Mouse (Mus musculus): Measurements from ENCODE around the gene Skiv2l. TPM values are rescaled to one million over a fixed set of nuclear protein-coding genes. Genes with fewer than 3 reads are reported as not detected.

Skiv2l gene
- polyA plus RNA-seq (2012), result 62.2 and 65.4 TPM in 2 replicates

- TF ChIP-seq GATA1 (IDR thresholded peaks at IDR 0.05; ENCODE audit: low read length), result no peak
Observed at GRCm38 (mm10) chr17:34849722-34850516, at the start of gene Skiv2l, which contains the start of gene Nelfe. Gene Skiv2l (minus strand): TSS chr17:34850210. Gene Nelfe (plus strand): TSS chr17:34850391.

GRCm38 (mm10) chr17:34899053-34899889 lies 49.3 kb upstream of the Skiv2l start:
- no peak for TF ChIP-seq GATA1 (IDR thresholded peaks at IDR 0.05; ENCODE audit: low read length)

- no peak for TF ChIP-seq GATA1 (IDR thresholded peaks at IDR 0.05; ENCODE audit: low read length)
Observed at GRCm38 (mm10) chr17:34898706-34899052, 48.7 kb upstream of the Skiv2l start.

GRCm38 (mm10) chr17:34898160-34898586 lies 48.2 kb upstream of the Skiv2l start, which contains the start of the genes C2 and Ehmt2:
Gene C2 (minus strand): TSS chr17:34898265.
Gene Ehmt2 (plus strand): TSS chr17:34898469.
- no peak for TF ChIP-seq GATA1 (IDR thresholded peaks at IDR 0.05; ENCODE audit: low read length)

GRCm38 (mm10) chr17:34897373-34898159 lies 47.6 kb upstream of the Skiv2l start:
- no peak for TF ChIP-seq GATA1 (IDR thresholded peaks at IDR 0.05; ENCODE audit: low read length)

- TF ChIP-seq GATA1 (IDR thresholded peaks at IDR 0.05; ENCODE audit: low read length), result no peak
Observed at GRCm38 (mm10) chr17:34896366-34896765, 46.4 kb upstream of the Skiv2l start.

- TF ChIP-seq GATA1 (IDR thresholded peaks at IDR 0.05; ENCODE audit: low read length), result no peak
Observed at GRCm38 (mm10) chr17:34895724-34896123, 45.7 kb upstream of the Skiv2l start.

- TF ChIP-seq GATA1 (IDR thresholded peaks at IDR 0.05; ENCODE audit: low read length), result no peak
Observed at GRCm38 (mm10) chr17:34894801-34895530, 45.0 kb upstream of the Skiv2l start.

GRCm38 (mm10) chr17:34894074-34894597 lies 44.1 kb upstream of the Skiv2l start:
- TF ChIP-seq GATA1 (IDR thresholded peaks at IDR 0.05; ENCODE audit: low read length), result no peak

GRCm38 (mm10) chr17:34893072-34893824 lies 43.2 kb upstream of the Skiv2l start:
- no peak for TF ChIP-seq GATA1 (IDR thresholded peaks at IDR 0.05; ENCODE audit: low read length)

GRCm38 (mm10) chr17:34891377-34891776 lies 41.4 kb upstream of the Skiv2l start:
- TF ChIP-seq GATA1 (IDR thresholded peaks at IDR 0.05; ENCODE audit: low read length), result no peak

GRCm38 (mm10) chr17:34890074-34890743 lies 40.2 kb upstream of the Skiv2l start:
- TF ChIP-seq GATA1 (IDR thresholded peaks at IDR 0.05; ENCODE audit: low read length), result no peak

GRCm38 (mm10) chr17:34887942-34888341 lies 37.9 kb upstream of the Skiv2l start:
- TF ChIP-seq GATA1 (IDR thresholded peaks at IDR 0.05; ENCODE audit: low read length), result no peak

Data from G1E-ER4 (cell line).